Mouse (Mus musculus) olfactory bulb, adult 2 months (tissue): ENCODE data around the gene Pttg1ip. TPM values are rescaled to one million over a fixed set of nuclear protein-coding genes. Genes with fewer than 3 reads are reported as not detected.

ENCODE experiments used
- H3K27ac ChIP-seq: fragments of 200-500 bp; 2 replicates; pipeline ENCODE4 v1.5.1; 2012; ENCODE audit warnings: low read depth, low read length; ENCODE audit not compliant: insufficient read depth
- H3K4me1 ChIP-seq: fragments of 200-500 bp; 2 replicates; pipeline ENCODE4 v1.6.1; 2012; ENCODE audit warnings: low read length; ENCODE audit not compliant: control insufficient read depth, insufficient read depth
- H3K4me3 ChIP-seq: fragments of 200-500 bp; 2 replicates; pipeline ENCODE4 v1.5.1; 2012; ENCODE audit warnings: mild to moderate bottlenecking, low read depth, low read length, moderate library complexity; ENCODE audit not compliant: insufficient read depth
- CTCF ChIP-seq: fragments of 200-500 bp; IDR thresholded peaks from 2 replicates; pipeline ENCODE4 v1.5.1; 2012; ENCODE audit warnings: low read depth, mild to moderate bottlenecking, low read length, moderate library complexity; ENCODE audit not compliant: insufficient read depth
- POLR2A ChIP-seq: fragments of 200-500 bp; IDR thresholded peaks from 2 replicates; pipeline ENCODE4 v1.6.1; 2012; ENCODE audit warnings: mild to moderate bottlenecking, low read depth, low read length, moderate library complexity; ENCODE audit not compliant: insufficient read depth
- WGBS: fragments of 180-500 bp; shearing (Covaris S2); methylation state at CpG from one replicate; pipeline ENCODE4 v1.1.7; 2018; 5-methylcytosine and 5-hydroxymethylcytosine counted together
- polyA plus RNA-seq: library from polyadenylated mRNA; stranded (reverse); fragments of >200 nt; gene quantifications from 2 replicates; pipeline ENCODE4 v1.2.4, GENCODE M21; 2012; ENCODE audit warnings: low replicate concordance; ENCODE audit not compliant: missing spikeins, insufficient read depth, insufficient read length

Gene Pttg1ip
- polyA plus RNA-seq, 1 experiment, result not detected

DNA sequence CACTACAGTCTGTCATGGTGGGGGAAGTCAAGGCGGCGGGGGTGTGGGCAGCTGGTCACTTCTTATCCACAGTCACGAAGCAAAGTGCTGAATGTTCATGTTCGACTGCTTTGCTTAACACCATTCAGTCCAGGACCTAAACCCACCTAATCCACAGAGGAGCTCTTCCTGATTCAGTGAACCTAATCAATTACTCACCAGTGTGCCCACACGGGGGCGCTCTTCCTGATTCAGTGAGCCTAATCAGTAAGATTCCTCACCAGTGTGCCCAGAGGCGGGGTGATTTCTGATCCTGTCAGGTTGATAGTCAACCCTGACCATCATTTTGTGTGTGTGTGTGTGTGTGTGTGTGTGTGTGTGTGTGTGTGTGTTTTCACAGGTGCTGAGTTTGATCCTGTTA, 38.3 kb upstream of the Pttg1ip start:
- H3K27ac ChIP-seq, result no peak overlapping the region
- no peak overlapping the region for H3K4me3 ChIP-seq
- H3K4me1 ChIP-seq, result no peaks in the 10 kb centered on the region
- WGBS, result 55% methylated on average over 7 of the region's 7 CpGs
- TF ChIP-seq POLR2A, result no peak
- TF ChIP-seq CTCF, result no peak

DNA sequence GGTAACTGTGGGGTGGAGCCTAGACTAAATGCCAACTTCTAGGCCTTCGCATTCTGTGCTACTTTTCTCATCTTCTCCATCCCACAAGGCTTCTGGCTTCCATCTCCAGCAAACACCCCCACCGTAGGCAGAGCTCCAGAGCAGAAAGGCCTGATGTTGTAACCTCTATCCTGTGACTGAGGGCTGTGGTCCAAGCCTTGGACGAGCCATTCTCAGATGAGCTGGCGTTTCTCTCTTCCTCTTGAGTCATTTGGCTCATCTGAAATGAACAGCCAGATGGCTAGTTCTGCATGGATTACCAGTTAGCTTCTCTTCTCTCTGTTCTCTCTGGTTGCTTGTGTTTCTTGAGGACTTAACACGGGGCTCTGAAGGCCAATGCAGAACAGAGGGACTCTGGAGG, 36.6 kb upstream of the Pttg1ip start:
- H3K4me1 ChIP-seq, result no peaks in the 10 kb centered on the region
- H3K4me3 ChIP-seq, result no peak overlapping the region
- TF ChIP-seq CTCF, result no peak
- no peak for TF ChIP-seq POLR2A
- H3K27ac ChIP-seq, result no peak overlapping the region
- WGBS, result 66% methylated on average over 5 of the region's 5 CpGs

DNA sequence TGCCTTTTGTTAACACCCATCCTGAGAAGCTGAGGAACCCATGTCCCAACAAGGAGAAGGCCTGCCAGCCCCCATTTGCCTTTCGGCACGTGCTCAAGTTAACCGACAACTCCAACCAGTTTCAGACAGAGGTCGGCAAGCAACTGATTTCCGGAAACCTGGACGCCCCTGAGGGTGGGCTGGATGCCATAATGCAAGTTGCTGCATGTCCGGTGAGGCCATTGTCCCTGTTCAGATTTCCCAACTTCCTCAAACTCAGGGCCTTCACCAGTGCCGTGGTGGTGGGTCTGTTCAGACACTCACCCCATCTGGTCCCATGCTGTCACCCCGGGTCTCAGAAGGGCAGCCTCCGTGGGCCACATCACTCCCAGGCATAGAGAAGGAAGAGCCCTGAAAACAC, 32.9 kb upstream of the Pttg1ip start:
- Histone ChIP-seq H3K4me1 (no peaks in the 10 kb centered on the region), H3K4me3 (no peak overlapping the region), H3K27ac (no peak overlapping the region)
- TF ChIP-seq POLR2A, result no peak
- WGBS, result 85% methylated on average over 10 of the region's 10 CpGs

DNA sequence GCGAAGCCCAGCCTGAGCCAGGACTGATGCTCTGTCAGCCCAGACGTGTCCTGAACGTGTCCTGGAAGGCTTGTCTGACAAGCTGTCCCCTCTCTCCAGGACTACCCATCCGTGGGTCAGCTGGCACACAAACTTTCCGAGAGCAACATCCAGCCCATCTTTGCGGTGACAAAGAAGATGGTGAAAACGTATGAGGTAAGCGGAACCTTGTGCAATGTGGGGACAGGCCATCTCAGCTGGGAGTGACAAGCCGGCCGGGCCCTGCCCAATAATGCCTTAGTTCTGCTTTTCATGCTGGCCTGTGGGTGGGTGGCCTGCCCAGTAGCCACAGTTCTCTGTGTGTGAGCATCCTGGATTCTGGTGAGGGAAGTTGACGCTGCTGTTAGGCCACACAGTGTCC, 30.6 kb upstream of the Pttg1ip start:
- Histone ChIP-seq H3K27ac (no peak overlapping the region), H3K4me3 (no peak overlapping the region), H3K4me1 (no peaks in the 10 kb centered on the region)
- TF ChIP-seq CTCF, result no peak
- TF ChIP-seq POLR2A, result no peak
- 71% methylated on average over 11 of the region's 11 CpGs for WGBS

DNA sequence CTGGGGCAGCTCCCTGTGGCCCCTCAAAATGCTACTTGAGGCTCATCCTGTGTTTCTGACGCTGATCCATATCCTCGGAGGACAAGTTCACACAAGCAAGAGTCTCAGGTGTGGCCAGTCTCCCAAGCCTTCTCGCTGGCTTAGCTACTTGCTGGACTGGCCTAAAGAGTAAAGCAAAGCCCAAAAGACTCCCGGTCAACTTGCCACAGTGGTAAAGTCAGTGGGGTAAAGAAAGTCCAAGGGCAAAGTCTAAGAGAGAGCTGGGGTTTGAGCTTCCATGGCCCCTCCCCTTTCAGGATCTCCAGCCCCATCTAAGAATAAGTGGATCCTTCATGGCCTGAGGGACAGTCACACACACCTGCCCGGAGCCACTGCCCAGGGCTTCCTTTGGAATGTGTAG, 29.4 kb upstream of the Pttg1ip start:
- H3K4me1 ChIP-seq, result no peaks in the 10 kb centered on the region
- no peak overlapping the region for H3K4me3 ChIP-seq
- H3K27ac ChIP-seq, result no peak overlapping the region
- no peak for TF ChIP-seq POLR2A
- no peak for TF ChIP-seq CTCF
- WGBS, result 93% methylated on average over 5 of the region's 5 CpGs

DNA sequence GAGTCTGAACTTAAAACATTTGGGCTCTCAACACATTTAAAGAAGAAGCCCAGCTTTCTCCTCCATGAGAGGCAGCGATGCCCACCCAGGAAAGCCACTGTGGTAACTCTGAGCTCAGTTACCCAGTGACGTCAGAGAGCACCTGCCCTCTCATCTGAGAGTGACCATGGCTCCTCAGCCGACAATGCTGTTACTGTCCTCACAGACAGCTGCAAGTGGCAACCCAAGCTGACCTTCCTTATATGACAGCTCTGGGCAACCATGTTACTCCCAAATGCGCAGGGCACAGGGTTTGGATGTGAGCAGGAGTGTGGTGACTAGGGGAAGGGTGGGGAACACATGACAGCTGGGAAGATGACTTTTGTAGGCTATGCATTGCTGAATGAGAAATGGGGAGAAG, 28.2 kb upstream of the Pttg1ip start:
- WGBS, result 89% methylated on average over 4 of the region's 4 CpGs
- no peaks in the 10 kb centered on the region for H3K4me1 ChIP-seq
- no peak overlapping the region for H3K27ac ChIP-seq
- H3K4me3 ChIP-seq, result no peak overlapping the region
- no peak for TF ChIP-seq CTCF
- TF ChIP-seq POLR2A, result no peak

DNA sequence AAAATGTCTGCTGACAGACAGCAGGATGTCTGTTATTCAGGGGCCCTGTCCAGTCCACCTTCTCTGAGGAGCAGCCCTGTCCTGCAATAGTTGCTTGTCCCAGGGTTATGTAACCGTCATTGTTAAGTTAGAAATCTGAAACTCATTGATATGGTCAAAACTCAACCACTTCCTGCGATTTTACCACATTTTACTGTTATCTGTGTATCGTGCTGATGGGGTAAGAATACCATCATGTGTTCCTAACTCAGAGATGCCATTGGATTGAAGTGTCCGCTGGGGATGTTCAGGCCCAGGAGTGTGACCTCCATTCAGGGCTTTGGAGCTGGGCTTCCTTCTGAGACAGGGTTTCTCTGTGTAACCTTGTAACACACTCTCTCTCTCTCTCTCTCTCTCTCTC, 26.6 kb upstream of the Pttg1ip start:
- 91% methylated on average over 4 of the region's 4 CpGs for WGBS
- TF ChIP-seq POLR2A (no peak), CTCF (no peak)
- Histone ChIP-seq H3K4me1 (no peaks in the 10 kb centered on the region), H3K4me3 (no peak overlapping the region), H3K27ac (no peak overlapping the region)

DNA sequence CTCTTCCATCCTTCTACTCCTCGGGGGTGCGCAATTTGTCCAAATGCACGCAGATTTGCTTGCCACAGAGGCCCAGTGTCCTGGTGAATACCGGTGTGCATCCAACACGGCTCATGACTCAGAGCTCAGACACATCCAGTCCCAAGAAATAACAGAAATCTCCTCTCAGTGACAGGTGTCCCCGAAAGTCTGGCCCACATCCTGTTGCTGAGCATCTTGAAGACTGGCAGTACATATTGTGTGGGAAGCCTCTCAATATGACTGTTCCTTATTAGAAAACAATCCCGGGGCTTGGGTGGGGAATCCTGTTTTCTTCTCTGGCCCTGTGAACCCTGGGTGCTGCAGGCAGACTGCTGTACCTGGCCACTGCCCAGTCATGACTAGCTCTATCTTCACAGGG, 24.9 kb upstream of the Pttg1ip start:
- Histone ChIP-seq H3K4me1 (peaks cover 9% of the 10 kb centered on the region), H3K27ac (no peak overlapping the region), H3K4me3 (no peak overlapping the region)
- 91% methylated on average over 7 of the region's 7 CpGs for WGBS
- no peak for TF ChIP-seq POLR2A
- no peak for TF ChIP-seq CTCF

DNA sequence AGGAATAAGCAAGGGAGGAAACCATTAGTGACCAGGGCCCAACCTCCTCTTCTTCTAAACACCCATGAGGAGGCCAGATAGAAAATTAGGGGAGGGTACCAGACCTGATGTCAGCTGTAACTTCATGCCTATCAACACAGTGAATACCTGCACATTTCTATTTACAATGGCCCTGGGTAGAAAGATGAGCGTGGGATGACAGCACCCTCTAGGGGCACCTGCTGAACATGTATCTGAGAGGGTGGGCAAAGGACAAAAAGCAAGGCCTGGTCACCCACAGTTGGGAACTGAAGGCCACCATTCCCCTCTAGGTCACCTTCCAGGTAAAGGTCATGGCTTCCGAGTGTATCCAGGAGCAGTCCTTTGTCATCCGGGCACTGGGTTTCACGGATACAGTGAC, 23.9 kb upstream of the Pttg1ip start:
- no peak overlapping the region for H3K4me3 ChIP-seq
- 96% methylated on average over 4 of the region's 4 CpGs for WGBS
- no peak for TF ChIP-seq POLR2A
- peaks cover 9% of the 10 kb centered on the region for H3K4me1 ChIP-seq
- no peak overlapping the region for H3K27ac ChIP-seq

DNA sequence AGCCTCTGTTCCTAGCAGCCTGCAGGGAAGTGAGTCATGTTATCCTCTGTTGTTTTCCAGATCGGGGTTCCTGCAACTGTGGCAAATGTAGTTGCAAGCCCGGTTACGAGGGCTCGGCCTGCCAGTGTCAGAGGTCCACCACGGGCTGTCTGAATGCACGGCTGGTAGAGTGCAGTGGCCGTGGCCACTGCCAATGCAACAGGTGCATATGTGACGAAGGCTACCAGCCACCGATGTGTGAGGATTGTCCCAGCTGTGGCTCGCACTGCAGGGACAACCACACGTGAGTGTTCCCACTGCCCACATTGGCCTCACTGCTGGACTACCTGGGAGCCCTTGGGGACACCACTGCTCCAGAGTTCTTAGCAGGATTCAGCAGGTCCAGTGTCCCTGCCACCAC, 21.4 kb upstream of the Pttg1ip start:
- 76% methylated on average over 11 of the region's 11 CpGs for whole genome bisulfite sequencing
- Histone ChIP-seq H3K4me3 (no peak overlapping the region), H3K27ac (no peak overlapping the region), H3K4me1 (peaks cover 9% of the 10 kb centered on the region)
- TF ChIP-seq CTCF, result no peak
- TF ChIP-seq POLR2A, result no peak

DNA sequence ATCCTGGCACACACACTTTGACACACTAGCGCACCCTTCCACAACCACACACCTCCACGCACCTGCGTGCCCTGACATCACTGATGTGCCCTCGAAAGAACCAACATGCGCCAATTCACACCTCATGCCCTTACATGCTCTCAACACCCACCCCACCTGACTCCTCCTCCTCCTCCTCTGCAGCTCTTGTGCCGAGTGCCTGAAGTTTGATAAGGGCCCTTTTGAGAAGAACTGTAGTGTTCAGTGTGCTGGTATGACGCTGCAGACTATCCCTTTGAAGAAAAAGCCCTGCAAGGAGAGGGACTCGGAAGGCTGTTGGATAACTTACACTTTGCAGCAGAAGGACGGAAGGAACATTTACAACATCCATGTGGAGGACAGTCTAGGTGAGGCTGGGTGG, 20.7 kb upstream of the Pttg1ip start:
- H3K4me3 ChIP-seq, result no peak overlapping the region
- TF ChIP-seq POLR2A (no peak), CTCF (no peak)
- WGBS, result 91% methylated on average over 9 of the region's 9 CpGs
- H3K4me1 ChIP-seq, result peaks cover 9% of the 10 kb centered on the region
- no peak overlapping the region for H3K27ac ChIP-seq
